ENCODE assay signal across 21 mouse cellular contexts in genomic region chr4:15596431-15596830, GRCm38 (mm10).
DNase-seq lines count a peak whose midpoint lies in the region; ATAC-seq and TF ChIP-seq lines count a peak whose summit lies in the region.
"Had no signal": no experiment of that assay in that cellular context is flagged by ENCODE, and none has a peak within 500 bp of the region (broad histone marks: within the 10 kb centered on the region; RNA-seq: fewer than 3 reads in every experiment).

No protein-coding gene starts in this region.

- H3K9me3 ChIP-seq in midbrain, postnatal 0 days (ENCODE audit: low read length): no peaks in the 10 kb centered on the region
- no peaks in the 10 kb centered on the region for H3K9me3 ChIP-seq in midbrain, embryonic 15.5 days
- no peaks in the 10 kb centered on the region for H3K9me3 ChIP-seq in neural tube, embryonic 15.5 days (replicated peaks)
- H3K9me3 ChIP-seq: G1E; limb, embryonic 12.5 days; liver, embryonic 15.5 days; neural tube, embryonic 12.5 days had no signal

- H3K4me3 ChIP-seq in midbrain, postnatal 0 days (ENCODE audit: low read depth, low read length): no peak overlapping the region
- H3K4me3 ChIP-seq in midbrain, embryonic 15.5 days: no peak overlapping the region
- H3K4me3 ChIP-seq in neural tube, embryonic 15.5 days (replicated peaks): no peak overlapping the region
- H3K4me3 ChIP-seq: erythroblast, embryonic 14.5 days; limb, embryonic 12.5 days; liver, embryonic 15.5 days; neural tube, embryonic 12.5 days had no signal

- H3K4me2 ChIP-seq in midbrain, postnatal 0 days (ENCODE audit: low read depth, low read length, poor library complexity, severe bottlenecking): no peak overlapping the region
- H3K4me2 ChIP-seq in midbrain, embryonic 15.5 days: no peak overlapping the region
- H3K4me2 ChIP-seq in neural tube, embryonic 15.5 days: no peak overlapping the region
- H3K4me2 ChIP-seq: limb, embryonic 12.5 days; liver, embryonic 15.5 days; lung, embryonic 14.5 days; neural tube, embryonic 12.5 days had no signal

- no peaks in the 10 kb centered on the region for H3K4me1 ChIP-seq in midbrain, postnatal 0 days (ENCODE audit: insufficient read depth, low read length)
- H3K4me1 ChIP-seq in midbrain, embryonic 15.5 days: peaks cover 7% of the 10 kb centered on the region; the same call in 1 of the 2 replicates
- H3K4me1 ChIP-seq in neural tube, embryonic 15.5 days: no peaks in the 10 kb centered on the region
- H3K4me1 ChIP-seq: limb, embryonic 12.5 days; liver, embryonic 15.5 days; neural tube, embryonic 12.5 days had no signal

- WGBS in midbrain, postnatal 0 days: 79% methylated on average over 4 of the region's 4 CpGs
- WGBS in midbrain, embryonic 15.5 days: 74% methylated on average over 4 of the region's 4 CpGs
- WGBS in neural tube, embryonic 15.5 days: 70% methylated on average over 4 of the region's 4 CpGs

- H3K9ac ChIP-seq in midbrain, postnatal 0 days (replicated peaks; ENCODE audit: low read length, poor library complexity, severe bottlenecking): no peak overlapping the region
- no peak overlapping the region for H3K9ac ChIP-seq in midbrain, embryonic 15.5 days
- no peak overlapping the region for H3K9ac ChIP-seq in neural tube, embryonic 15.5 days (replicated peaks)
- H3K9ac ChIP-seq: limb, embryonic 12.5 days; liver, embryonic 15.5 days; lung, embryonic 14.5 days; neural tube, embryonic 12.5 days had no signal

- H3K27me3 ChIP-seq in midbrain, postnatal 0 days (ENCODE audit: insufficient read depth, low read length): no peaks in the 10 kb centered on the region
- no peaks in the 10 kb centered on the region for H3K27me3 ChIP-seq in midbrain, embryonic 15.5 days (replicated peaks)
- H3K27me3 ChIP-seq in neural tube, embryonic 15.5 days (replicated peaks): no peaks in the 10 kb centered on the region
- H3K27me3 ChIP-seq: limb, embryonic 12.5 days; liver, embryonic 15.5 days; neural tube, embryonic 12.5 days had no signal

- H3K36me3 ChIP-seq in midbrain, postnatal 0 days (ENCODE audit: insufficient read depth, low read length): no peaks in the 10 kb centered on the region
- H3K36me3 ChIP-seq in midbrain, embryonic 15.5 days (replicated peaks): no peaks in the 10 kb centered on the region
- H3K36me3 ChIP-seq in neural tube, embryonic 15.5 days: no peaks in the 10 kb centered on the region
- H3K36me3 ChIP-seq: G1E; limb, embryonic 12.5 days; liver, embryonic 15.5 days; neural tube, embryonic 12.5 days had no signal

- DNase-seq in cerebellum, adult 11 months: peak; percentile 41
- no peak for DNase-seq in cerebellum, postnatal 4 days (ENCODE audit: low spot score in 2 of 2)
- DNase-seq in midbrain, postnatal 0 days (ENCODE audit: low spot score): peak; percentile 1
- DNase-seq in cerebellum, postnatal 14 days: peak; percentile 65 to 76
- no peak for DNase-seq in neural tube, embryonic 10.5 days (ENCODE audit: extremely low spot score, low spot score)
- DNase-seq: adrenal gland, postnatal 10 days; kidney, adult 18-20 months; kidney, postnatal 4 days; lung, embryonic 14.5 days; lung, postnatal 14 days; midbrain, embryonic 14.5 days; thymus, adult 2 months; thymus, postnatal 4 days had no signal

- no peak for ATAC-seq in midbrain, postnatal 0 days (ENCODE audit: low FRiP score)
- ATAC-seq in midbrain, embryonic 15.5 days (replicated peaks): no peak
- ATAC-seq in neural tube, embryonic 15.5 days (ENCODE audit: low FRiP score): no peak

- H3K27ac ChIP-seq in midbrain, postnatal 0 days (ENCODE audit: low read depth, low read length): no peak overlapping the region
- H3K27ac ChIP-seq in midbrain, embryonic 15.5 days: no peak overlapping the region
- H3K27ac ChIP-seq in neural tube, embryonic 15.5 days (replicated peaks): no peak overlapping the region
- H3K27ac ChIP-seq: kidney, postnatal 0 days; limb, embryonic 12.5 days; liver, embryonic 15.5 days; neural tube, embryonic 12.5 days had no signal

- no peak for TF ChIP-seq CTCF in midbrain, postnatal 0 days (IDR thresholded peaks at IDR 0.05)

Comparison
In these comparisons a context has a peak if more than half of its experiments do, and no peak if none do; other contexts are left out.
1. DNase-seq: peak in cerebellum, adult 11 months (single experiment), midbrain, postnatal 0 days (single experiment) and cerebellum, postnatal 14 days (2 of 2); none in cerebellum, postnatal 4 days (0 of 2) and neural tube, embryonic 10.5 days (single experiment).